Mouse (Mus musculus) T-helper 2 cell (primary cell): ENCODE data around the gene Cdc73.
"Not testable (repeated sequence)": the region's sequence is repeated elsewhere in the genome, so short reads cannot be mapped to it uniquely, and the experiment has no call there.

Source experiments
- in situ Hi-C: fragments of 300-600 bp; cut with MboI, MseI; formaldehyde crosslinking; loops from one replicate; pipeline ENCODE4 v1.15.1; 2025; ENCODE audit warnings: high pct_unique_total_duplicates

Gene Cdc73

DNA sequence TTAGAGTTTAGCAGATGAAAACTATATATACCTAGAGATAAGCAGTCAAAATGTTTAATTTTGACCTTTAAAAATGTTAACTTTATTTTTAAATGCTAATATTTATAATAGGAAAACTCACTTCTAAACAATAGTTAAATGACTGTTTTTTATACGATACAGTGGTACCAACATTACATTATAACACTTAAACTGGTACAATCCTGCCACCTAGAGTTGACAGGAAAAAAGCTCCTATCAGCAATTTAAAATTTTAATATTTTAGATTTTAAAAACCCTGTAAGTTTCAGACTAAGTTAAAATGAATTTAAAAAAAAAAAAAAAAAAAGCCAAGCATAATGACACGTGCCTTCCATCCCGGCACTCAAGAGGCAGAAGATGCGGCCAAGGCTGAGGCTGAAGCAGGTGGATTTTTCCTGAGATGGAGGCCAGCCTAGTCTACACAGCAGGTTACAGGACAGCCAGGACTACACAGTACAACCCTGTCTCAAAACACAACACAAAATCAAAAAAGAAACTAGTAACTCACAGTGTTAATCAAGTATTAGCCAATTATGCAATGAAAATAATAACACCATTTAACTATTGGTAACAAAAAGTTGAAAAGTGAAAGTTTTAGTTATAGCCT is 26.8 kb downstream of the Cdc73 start:
- in situ Hi-C loops = no loop called here

DNA sequence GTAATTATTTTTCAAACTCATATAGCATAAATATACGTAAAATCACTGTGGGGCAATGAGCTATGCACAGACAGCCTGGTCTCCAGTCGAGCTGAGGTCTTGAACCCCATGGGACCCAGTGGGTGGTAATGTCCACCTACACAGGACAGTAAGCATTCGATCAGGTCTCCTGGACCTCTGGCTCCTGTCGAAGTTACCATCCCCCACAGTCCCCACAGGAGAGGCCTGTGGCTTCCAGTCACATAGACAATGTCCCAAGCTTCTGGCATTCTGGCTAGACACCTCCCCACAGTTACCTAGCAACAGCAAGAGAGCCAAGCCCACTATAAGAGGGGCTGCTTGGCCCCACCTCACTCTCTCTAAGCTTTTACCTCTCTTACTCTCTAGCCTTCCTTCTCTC is 37.9 kb downstream of the Cdc73 start:
- in situ Hi-C loops = not testable (repeated sequence)

DNA sequence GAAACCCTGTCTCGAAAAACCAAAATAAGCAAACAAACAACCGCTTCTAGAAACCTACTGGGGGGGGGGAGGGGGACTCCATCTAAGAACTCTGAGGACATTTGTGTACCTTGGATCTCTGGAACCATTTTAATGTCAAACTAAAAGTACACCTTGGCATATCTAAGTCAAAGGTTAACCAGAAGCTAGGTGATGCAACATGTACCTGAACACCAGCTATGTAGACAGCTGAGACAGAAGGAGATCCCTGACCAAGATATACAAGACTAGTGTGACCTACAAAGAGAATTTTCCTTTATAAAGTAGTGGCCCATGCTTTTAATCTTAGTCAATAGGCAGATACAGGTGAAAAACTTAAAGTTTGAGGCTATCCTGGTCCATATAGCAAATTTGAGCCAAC is 39.5 kb downstream of the Cdc73 start:
- in situ Hi-C loops = no loop called here

DNA sequence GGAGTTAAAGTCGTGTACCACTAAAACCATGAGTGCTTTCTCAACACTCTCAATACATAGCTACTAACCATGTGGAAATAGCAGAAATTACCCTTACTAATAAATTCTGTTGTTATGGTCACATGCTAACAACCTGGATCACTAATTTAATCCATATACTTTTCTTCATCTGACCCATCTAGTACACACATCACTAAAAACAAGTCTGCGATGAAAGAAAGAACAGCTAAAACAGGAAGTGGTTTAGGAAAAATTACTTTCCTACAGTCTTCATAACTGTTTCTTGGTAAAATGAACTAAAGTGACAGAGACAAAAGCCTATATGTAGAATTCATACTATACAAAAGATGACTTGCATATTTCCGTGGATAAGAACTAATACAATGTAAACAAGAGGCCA is 49.0 kb downstream of the Cdc73 start:
- in situ Hi-C loops = no loop called here

DNA sequence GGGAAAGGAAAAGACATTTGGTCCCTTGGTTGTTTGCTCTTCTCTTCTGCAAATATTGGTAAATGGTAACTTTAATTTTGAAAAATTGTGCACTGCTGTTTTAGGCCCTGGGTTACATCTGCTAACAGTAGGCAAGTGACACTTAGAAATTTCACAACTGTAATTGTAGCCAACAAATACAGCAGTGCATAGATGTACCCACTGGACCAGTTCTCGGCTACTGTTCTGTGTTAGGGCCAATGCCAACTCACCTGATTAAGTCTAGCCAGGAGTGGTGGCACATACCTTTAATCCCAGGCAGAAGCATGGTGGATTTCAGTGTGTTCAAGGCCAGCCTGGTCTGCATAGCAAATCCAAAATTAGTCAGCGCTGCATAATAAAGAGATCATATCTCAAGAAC is 52.4 kb downstream of the Cdc73 start:
- in situ Hi-C loops = no loop called here

DNA sequence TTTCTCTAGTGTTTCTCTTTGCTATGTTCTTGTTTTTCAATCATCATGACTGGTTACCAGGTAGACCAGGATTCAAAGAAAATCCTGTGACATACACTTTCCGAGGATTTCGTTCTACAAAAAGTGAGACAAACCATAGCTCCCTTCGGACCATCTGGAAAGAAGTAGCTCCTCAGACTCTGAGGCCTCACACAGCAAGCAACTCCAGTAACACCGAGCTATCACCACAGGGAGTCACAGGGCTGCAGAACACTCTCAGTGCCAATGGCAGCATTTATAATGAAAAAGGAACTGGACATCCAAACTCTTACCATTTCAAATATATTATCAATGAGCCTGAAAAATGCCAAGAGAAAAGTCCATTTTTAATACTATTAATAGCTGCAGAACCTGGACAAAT is 56.5 kb downstream of the Cdc73 start:
- in situ Hi-C loops = no loop called here

DNA sequence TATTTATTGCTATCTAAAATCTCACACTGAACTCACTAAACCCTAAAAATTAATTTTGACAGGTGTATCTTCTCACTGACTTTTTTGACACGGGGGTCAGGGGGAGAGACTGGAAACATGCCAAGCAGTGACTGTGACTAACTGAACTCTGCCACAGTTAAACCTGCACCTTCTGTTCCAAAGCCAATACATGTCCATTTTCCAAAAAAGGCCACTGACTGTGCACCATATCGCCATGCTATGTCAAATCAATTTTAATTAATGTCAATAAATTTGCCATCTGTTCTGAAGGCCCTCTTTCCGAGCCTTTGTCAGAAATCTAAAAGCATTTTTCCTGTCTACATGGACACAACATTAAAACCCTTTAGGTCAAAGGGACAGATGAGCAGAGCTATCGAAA is 57.3 kb downstream of the Cdc73 start:
- in situ Hi-C loops = no loop called here

DNA sequence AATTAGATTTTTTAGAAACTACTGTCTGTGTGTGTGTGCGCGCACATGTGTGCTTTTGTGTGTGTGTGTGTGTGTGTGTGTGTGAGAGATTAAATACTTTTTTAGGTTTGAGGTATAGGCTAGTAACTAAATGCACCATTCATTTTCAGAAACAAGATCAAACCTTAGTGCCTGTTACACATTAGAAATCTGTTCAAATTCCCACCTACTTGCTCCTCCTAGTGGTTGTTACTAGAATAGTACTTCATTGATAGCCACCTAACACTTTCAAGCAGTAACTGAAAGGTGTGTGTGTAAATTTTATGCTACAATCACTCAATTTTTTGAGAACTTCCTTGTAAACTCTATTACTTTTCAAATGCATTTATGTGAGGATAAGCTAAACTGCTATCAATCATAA is 58.5 kb downstream of the Cdc73 start:
- in situ Hi-C loops = no loop called here

DNA sequence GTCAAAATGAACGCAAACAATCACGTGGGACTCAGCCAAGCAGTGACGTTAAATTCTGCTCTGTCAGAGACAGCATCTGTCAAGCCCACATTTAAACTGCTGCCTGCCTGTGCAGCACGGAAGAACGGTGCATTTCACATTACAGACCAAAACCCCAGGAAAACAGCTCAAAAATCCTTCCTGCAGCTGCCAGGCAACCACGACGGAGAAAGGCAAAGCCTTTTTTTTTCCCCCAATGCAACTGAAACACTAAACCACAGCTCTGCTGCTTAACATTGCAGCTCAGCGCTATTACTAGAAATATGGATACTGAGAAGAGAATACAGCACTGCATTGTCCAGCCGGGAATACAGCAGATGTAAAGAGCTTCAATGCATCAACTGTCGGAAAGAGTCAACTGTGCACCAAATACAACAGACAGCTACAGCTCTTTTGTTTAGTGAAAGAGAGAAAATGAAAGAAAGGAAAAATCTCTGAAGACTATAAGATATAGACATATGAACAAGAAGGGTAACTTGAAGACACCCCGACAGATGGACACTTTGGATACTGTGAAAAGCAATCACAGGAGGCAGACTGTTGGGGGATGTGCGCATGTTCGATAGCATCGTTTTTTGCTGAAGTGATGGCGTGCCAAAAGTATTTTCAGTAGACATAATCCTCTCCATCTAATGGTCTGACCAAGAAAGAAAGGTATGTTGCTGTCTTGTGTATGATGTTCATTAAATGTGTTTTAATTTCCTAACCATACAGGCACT is 61.9 kb downstream of the Cdc73 start, which contains the start of gene B3galt2:
TSS of gene B3galt2 (plus strand) at position 15 of the 758 bp plus-strand sequence.
- in situ Hi-C loops = no loop called here

DNA sequence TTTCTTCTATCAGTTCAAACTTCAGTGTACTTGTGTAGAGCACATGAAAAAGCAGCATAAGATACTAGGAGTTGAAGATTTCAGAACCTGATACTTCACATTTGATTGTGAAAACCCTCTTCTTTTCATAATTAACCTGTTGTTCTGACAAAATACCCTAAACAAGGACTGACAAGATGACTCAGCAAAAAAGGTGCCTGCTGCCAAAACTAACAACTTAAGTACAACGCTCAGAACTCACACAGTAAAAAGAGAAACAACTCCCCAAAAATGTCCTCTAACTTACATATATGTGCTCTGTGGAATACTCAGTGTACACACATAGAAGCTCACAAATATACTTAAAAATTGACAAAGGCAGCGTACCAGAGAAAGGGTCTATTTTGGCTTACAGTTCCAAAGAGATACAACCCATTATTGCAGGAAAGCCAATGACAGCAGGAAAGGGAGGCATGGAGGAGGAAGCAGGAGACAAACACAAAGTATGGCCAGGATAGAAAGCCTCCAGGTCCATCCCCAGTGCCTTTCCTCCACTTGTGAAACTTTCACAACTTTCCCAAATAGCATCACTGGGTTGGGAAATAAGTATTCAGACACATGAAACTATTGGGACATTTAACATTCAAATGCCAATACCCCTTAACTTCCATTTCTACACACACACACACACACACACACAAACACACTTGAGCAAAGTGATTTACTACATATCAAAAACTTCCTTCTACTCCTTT is 69.7 kb downstream of the Cdc73 start:
- in situ Hi-C loops = no loop called here

DNA sequence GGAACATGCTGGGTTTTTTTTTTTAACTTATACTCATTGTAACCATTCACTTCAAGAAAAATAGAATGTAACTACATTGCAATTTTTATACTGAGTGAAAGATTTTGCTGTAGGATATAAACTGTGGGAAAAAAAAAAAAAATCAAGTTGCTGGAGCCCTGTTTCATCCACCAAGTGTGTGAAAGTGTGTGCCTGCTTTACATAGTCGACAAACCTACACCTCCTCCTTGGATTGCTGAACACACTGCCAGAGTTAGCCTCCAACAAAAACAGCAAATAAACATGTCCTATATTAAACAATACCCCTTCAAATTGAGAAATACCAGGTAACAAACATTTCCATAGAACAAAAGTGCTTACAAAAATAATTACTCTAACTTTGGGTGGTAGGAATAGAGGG is 70.3 kb downstream of the Cdc73 start:
- in situ Hi-C loops = no loop called here

DNA sequence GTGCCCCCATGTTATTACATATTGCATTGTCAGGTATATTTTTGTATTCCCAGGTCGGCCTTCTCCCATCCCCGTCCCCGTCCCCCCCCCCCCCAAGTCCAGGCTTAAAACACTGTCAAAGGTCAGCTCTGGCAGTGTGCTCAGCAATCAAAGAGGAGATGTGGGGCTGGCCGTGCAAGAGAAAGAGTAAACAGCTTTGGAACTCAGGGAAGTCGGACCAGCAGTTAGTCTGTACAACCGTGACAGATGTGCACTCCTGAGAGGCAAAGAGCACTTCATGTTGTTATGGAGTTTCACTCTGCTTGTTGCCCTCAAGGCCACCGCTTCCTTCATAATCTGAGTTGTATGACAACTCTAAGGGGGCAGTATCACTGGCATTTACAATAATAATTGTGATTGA is 71.4 kb downstream of the Cdc73 start:
- in situ Hi-C loops = no loop called here

DNA sequence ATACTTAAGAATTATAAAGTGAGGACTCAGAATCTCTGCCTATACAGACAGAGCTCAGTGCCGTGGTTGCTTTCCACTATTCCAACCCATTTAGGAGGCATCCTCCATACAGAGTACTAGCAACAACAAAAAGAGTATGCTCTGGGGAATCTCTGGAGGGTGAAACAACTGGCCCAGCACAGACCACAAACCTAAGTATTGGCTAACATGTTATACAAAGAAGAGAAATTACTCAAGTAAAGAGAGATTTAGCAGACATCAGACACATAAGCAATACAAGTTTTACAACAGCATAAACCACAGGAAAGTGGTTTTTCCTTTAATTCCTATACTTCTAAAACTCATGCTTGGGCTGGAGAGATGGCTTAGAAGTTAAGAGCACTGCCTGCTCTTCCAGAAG is 80.1 kb downstream of the Cdc73 start:
- in situ Hi-C loops = no loop called here

DNA sequence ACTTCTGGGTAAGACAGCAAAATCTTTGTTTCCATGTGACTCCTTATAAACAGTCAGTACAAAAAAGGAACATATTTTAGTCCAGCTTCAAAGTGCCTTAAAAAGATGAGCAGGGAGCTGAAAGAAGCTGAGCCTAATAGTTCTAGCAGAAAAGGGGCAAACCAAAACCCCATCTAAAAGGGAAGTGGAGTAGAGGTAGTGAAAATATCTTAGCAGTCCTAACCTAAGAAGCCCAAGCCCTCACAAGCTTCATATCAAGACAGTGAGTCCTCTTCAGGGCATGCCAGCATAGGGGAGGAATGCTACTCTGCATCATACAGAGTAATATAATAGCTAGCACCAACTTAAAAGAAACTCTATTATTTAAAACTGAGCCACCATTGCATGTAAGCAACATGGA is 80.8 kb downstream of the Cdc73 start:
- in situ Hi-C loops = no loop called here

DNA sequence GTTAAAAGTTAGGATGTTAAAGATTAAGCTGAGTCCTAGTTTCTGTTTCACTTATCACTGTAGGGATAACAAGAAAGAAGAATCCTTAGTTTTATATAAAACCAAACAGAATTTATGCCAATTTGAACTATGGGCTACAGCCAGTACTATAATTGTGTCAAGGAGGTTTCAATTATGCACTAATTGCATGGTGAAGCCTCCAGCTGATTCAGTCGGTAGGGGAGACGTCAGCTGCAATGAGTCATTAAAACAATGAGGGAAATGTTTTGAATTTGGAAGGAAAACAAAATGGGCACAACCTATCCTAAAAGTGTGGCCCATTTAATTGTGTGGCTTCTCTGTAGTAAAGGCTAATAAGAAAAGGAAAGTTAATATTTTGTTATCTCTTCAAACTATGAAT is 82.9 kb downstream of the Cdc73 start:
- in situ Hi-C loops = no loop called here

DNA sequence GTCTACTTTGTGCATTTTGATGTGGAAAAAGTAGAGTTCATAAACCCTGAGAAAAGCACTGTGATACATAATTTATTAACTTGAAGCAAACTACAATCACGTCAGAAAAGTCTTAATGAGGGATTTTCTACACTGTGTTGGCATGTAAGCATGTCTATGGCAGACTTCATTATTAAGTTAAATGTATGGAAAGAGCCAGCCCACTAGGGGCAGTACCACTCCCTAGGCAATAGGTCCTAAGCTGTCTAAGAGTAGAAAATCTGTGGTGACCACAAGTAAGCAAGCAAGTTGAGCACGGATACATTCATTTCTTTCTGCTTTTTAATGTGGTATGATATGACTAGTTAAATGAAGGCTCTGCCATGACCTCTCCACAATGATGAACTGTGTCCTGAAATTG is 89.8 kb downstream of the Cdc73 start:
- in situ Hi-C loops = no loop called here

DNA sequence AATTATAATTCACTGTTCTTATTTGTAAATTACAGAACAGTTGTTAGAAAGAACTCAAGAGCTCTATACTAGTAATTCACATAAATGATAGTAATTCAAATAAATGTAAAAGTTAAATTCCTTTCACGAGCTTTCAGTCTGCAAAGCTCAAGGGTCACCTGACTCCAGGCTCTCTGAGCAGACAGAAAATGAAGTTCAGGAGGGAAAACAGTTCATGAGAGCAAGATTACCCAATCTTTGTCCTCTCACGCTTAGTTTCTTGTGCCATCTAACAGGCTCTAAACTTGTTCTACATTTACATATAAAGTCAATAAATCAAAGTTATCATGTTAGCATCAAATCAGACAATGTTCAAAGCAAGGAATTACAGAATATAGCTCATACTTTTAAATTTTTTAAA is 93.8 kb downstream of the Cdc73 start:
- in situ Hi-C loops = no loop called here

DNA sequence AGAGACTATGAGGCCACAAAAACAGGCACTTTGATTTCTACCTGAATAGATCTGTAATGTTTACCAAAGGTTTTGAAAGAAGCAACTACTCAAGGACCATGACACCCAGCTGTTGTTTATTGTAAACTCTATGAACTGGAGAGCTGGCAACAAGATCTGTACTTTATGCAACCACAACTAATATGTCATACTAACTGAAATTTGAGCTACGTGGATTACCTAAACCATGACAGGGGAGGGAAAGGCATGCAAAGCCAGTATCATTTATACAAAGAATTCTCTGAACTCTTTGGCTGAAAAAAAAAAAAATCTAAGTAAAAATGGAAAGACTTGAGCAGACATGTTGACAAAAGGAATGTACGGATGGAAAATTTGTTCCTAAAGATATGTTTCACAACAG is 105.8 kb downstream of the Cdc73 start:
- in situ Hi-C loops = no loop called here

DNA sequence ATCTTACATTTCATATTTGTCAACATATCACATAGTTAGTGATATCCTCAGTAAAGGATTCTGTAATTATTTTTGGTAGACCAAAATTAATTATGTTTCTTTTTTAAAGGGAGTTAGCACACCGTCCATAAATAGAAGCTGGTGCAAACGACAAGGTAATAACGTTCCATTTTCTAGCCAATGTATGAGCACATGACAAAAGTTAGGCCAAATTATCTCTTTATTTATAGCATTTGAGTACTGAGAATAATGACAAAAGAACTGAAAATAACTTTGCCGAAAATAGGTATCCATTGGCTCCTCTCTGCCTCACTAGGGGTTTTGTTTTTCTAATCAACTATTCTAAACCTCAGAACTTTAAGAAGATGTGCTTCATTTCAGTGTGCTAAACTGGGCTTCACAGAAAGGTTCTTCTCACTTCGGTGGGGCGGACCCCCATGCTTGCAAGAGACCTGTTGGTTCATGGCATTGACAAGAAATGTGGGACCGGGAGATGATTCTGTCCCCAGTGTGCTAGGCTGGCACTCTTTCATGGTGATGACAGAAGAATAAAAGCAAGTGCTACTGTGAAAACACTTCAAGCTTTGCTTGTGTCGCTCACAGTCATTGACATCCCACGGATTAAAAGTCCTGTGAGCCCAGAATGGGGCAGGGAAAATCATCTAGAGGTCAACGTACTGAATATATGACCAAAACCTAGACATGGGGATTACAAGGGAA is 125.7 kb downstream of the Cdc73 start:
- in situ Hi-C loops = no loop called here

DNA sequence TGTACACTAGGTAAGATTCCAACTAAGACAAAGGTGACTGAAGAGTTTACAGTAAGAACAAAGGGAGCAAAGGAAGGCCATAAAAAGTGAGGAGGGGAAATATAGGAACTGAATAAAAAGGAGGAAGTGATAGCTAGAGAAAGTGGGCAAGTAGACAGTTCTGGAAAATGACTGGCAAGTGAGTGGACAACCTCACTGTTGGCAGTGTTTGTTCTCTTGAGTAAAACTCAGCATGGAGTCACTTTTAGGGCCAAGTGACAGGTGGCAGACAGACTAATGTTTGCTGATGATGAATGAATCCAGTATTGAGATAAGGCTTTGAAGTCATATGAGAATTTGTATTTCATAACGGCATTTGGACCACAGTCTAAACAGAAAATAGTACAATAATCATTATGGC is 144.5 kb downstream of the Cdc73 start:
- in situ Hi-C loops = no loop called here

DNA sequence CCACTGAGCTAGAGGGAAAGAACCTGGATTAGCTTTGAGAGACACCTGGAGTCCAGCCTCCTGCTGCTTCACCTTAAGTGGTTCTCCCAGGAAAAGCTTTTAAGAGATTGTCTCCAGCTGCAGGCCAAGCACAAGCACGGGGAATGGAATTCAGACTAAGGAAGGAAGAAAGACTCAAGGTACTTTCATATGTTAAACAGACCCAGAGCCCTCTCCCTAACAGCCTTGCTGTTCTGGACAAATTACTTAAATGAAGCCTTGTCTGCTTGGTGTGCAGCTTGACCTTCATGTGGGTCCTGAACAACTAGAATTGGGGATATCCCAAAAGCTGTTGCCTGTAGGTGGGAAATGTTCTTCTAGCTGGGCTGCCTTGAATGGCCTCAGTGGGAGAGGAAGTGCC is 147.2 kb downstream of the Cdc73 start:
- in situ Hi-C loops = no loop called here

DNA sequence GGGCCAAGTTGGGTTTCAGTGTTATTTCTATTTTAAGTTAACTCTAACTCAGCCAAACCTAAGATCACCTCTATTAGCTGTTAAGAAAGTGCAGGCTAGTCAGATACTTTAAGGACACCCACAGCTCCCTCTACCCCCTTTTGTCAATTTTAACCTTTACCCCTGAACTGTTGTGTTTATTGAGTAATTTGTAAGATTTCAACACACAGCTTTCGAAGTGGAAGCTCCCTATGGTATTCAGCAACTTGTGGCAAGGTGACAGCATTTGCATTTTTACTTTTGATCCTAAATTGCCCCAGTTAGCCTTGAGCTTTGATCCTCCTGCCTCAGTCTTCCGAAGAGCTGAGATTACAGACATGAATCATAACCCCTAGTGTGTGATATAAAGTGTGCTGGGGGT is 148.1 kb downstream of the Cdc73 start:
- in situ Hi-C loops = no loop called here
